Mouse (Mus musculus): ENCODE data around the gene Hist1h2ad. TPM values are rescaled to one million over a fixed set of nuclear protein-coding genes. Genes with fewer than 3 reads are reported as not detected.
"Not testable (repeated sequence)": the region's sequence is repeated elsewhere in the genome, so short reads cannot be mapped to it uniquely, and the experiment has no call there.

Hist1h2ad gene
- polyA plus RNA-seq, 1 experiment from 2014 or later = 4.2 TPM

GRCm38 (mm10) chr13:23571022-23571503, 3.1 kb upstream of the Hist1h2ad start, which contains the start of the genes Hist1h2ae and Hist1h2bg:
Gene Hist1h2ae (minus strand): TSS chr13:23571220.
Gene Hist1h2bg (plus strand): TSS chr13:23571396.
- Histone ChIP-seq H3K4me3 (ENCODE audit: low read depth, low read length) (peak within 1 kb of the TSS; percentile 59), H3K4me1 (replicated peaks; ENCODE audit: control insufficient read depth, insufficient read depth, low read length) (0 out of 2 replicates have a peak, but pooled peaks cover 3% of the 10 kb centered on the region), H3K27ac (ENCODE audit: low read depth) (peak within 1 kb of the TSS; percentile 98), H3K4me2 (ENCODE audit: low read length) (peak within 1 kb of the TSS; percentile 79), H3K27me3 (replicated peaks; ENCODE audit: control insufficient read depth, insufficient read depth, low read length) (no peaks in the 10 kb centered on the region), H3K36me3 (ENCODE audit: control insufficient read depth, insufficient read depth, low read length) (no peaks in the 10 kb centered on the region), H3K9me3 (ENCODE audit: control insufficient read depth, low read length) (no peaks in the 10 kb centered on the region), H3K9ac (ENCODE audit: low read length) (peak within 1 kb of the TSS; percentile 83)
- WGBS = under 1% methylated on average over 18 of the region's 18 CpGs
- ATAC-seq (replicated peaks; ENCODE audit: low FRiP score, low TSS enrichment, low read depth) (peak; percentile 85), DNase-seq (ENCODE audit: low spot score) (peak; percentile 86)

DNA sequence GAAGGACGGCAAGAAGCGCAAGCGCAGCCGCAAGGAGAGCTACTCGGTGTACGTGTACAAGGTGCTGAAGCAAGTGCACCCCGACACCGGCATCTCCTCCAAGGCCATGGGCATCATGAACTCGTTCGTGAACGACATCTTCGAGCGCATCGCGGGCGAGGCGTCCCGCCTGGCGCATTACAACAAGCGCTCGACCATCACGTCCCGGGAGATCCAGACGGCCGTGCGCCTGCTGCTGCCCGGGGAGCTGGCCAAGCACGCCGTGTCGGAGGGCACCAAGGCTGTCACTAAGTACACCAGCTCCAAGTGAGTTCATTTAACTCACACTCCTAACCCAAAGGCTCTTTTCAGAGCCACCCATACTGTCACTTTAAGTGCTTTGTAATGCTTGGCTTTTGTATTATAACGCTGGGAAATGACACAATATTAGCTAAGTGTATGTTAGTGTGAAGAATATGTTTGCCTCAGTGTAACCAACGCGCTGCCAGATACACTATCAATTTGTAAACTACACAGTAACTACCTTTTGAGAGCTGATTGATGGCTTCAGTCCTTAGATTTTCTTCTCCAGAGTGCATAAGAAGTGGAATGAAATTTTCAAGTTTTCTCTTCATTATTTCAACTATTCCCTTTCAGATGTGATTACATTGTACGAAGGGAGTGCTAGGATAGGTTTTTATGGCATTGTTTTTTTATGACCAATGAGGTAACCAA, 2.5 kb upstream of the Hist1h2ad start:
- not testable (repeated sequence) for ATAC-seq (replicated peaks; ENCODE audit: low FRiP score, low TSS enrichment, low read depth)

DNA sequence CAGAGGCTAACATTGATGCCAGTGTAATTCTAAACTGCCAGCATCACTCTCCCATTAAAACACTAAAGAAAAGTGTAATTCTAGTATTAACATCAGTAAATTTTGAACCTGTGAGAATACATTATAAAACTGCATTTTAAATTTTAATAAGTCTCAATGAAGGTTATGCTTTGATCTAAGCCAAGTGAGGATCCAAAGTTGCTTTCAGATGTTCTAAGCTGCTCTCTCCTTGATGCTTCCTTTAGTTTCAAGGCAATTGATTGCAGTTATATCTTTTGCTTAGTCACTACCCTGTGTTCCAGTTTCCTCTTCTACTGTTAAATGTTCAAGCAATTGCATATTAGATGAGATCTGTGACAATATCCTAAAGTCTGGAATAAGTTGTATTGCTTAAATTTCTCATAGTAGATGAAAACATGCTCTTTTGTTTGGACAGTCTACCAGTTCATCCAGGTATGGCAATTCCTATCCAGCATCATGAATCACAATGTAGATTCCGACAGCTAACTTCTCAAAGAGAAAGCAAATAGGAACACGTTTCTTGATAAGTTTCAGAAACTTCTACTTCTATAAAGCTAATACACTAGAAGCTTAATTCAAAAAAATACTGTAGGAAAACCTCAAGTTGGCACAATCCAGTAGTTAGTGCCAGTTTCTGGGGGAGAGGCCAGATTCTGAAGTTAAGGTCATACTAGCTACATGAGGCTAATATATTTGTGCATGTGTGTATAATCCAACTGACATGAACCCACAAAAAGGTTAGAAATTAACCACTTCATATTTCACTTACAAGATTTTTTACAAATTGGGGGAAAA, 1.8 kb upstream of the Hist1h2ad start:
- Histone ChIP-seq H3K27me3 (replicated peaks; ENCODE audit: control insufficient read depth, insufficient read depth, low read length) (no peaks in the 10 kb centered on the region), H3K4me3 (ENCODE audit: low read depth, low read length) (peak overlapping the region; percentile 59), H3K36me3 (ENCODE audit: control insufficient read depth, insufficient read depth, low read length) (no peaks in the 10 kb centered on the region), H3K9ac (ENCODE audit: low read length) (peak overlapping the region; percentile 83), H3K27ac (ENCODE audit: low read depth) (peak overlapping the region; percentile 98), H3K4me2 (ENCODE audit: low read length) (peak overlapping the region; percentile 79), H3K4me1 (replicated peaks; ENCODE audit: control insufficient read depth, insufficient read depth, low read length) (peaks cover 14% of the 10 kb centered on the region), H3K9me3 (ENCODE audit: control insufficient read depth, low read length) (no peaks in the 10 kb centered on the region)
- no peak for DNase-seq (ENCODE audit: low spot score)
- no peak for ATAC-seq (replicated peaks; ENCODE audit: low FRiP score, low TSS enrichment, low read depth)
- 19% methylated on average over 2 of the region's 2 CpGs for WGBS

More for the DNA sequence above, 2.5 kb upstream of the Hist1h2ad start:
- DNase-seq (ENCODE audit: low spot score); H3K27me3 ChIP-seq (replicated peaks; ENCODE audit: control insufficient read depth, insufficient read depth, low read length); H3K4me1 ChIP-seq (replicated peaks; ENCODE audit: control insufficient read depth, insufficient read depth, low read length); H3K36me3 ChIP-seq (ENCODE audit: control insufficient read depth, insufficient read depth, low read length); H3K9me3 ChIP-seq (ENCODE audit: control insufficient read depth, low read length): not testable (repeated sequence)
- H3K27ac ChIP-seq (ENCODE audit: low read depth) = peak overlapping the region; percentile 98
- peak overlapping the region; percentile 79 for H3K4me2 ChIP-seq (ENCODE audit: low read length)
- H3K4me3 ChIP-seq (ENCODE audit: low read depth, low read length) = peak overlapping the region; percentile 59
- H3K9ac ChIP-seq (ENCODE audit: low read length) = peak overlapping the region; percentile 83
- under 1% methylated on average over 12 of the region's 34 CpGs for WGBS

GRCm38 (mm10) chr13:23573034-23573897, 915 bp upstream of the Hist1h2ad start:
- not testable (repeated sequence) for H3K36me3 ChIP-seq (ENCODE audit: control insufficient read depth, insufficient read depth, low read length); H3K9me3 ChIP-seq (ENCODE audit: control insufficient read depth, low read length); ATAC-seq (replicated peaks; ENCODE audit: low FRiP score, low TSS enrichment, low read depth); H3K27me3 ChIP-seq (replicated peaks; ENCODE audit: control insufficient read depth, insufficient read depth, low read length)
- 10% methylated on average over 17 of the region's 20 CpGs for WGBS
- peak; percentile 77 for DNase-seq (ENCODE audit: low spot score)
- Histone ChIP-seq H3K4me1 (replicated peaks; ENCODE audit: control insufficient read depth, insufficient read depth, low read length) (peaks cover 14% of the 10 kb centered on the region), H3K9ac (ENCODE audit: low read length) (peak overlapping the region; percentile 83), H3K4me3 (ENCODE audit: low read depth, low read length) (peak overlapping the region; percentile 59), H3K27ac (ENCODE audit: low read depth) (peak overlapping the region; percentile 98), H3K4me2 (ENCODE audit: low read length) (peak overlapping the region; percentile 79)

- Histone ChIP-seq H3K4me3 (ENCODE audit: low read depth, low read length) (peak overlapping the region; percentile 59), H3K27ac (ENCODE audit: low read depth) (peak overlapping the region; percentile 98), H3K4me2 (ENCODE audit: low read length) (peak overlapping the region; percentile 80), H3K4me1 (replicated peaks; ENCODE audit: control insufficient read depth, insufficient read depth, low read length) (peaks cover 14% of the 10 kb centered on the region), H3K9ac (ENCODE audit: low read length) (peak overlapping the region; percentile 61)
- H3K9me3 ChIP-seq (ENCODE audit: control insufficient read depth, low read length); ATAC-seq (replicated peaks; ENCODE audit: low FRiP score, low TSS enrichment, low read depth); H3K36me3 ChIP-seq (ENCODE audit: control insufficient read depth, insufficient read depth, low read length); H3K27me3 ChIP-seq (replicated peaks; ENCODE audit: control insufficient read depth, insufficient read depth, low read length); DNase-seq (ENCODE audit: low spot score): not testable (repeated sequence)
- WGBS = 0% methylated on average over 6 of the region's 39 CpGs
These were observed 477 bp downstream of the Hist1h2ad start for GRCm38 (mm10) chr13:23574546-23575170.

DNA sequence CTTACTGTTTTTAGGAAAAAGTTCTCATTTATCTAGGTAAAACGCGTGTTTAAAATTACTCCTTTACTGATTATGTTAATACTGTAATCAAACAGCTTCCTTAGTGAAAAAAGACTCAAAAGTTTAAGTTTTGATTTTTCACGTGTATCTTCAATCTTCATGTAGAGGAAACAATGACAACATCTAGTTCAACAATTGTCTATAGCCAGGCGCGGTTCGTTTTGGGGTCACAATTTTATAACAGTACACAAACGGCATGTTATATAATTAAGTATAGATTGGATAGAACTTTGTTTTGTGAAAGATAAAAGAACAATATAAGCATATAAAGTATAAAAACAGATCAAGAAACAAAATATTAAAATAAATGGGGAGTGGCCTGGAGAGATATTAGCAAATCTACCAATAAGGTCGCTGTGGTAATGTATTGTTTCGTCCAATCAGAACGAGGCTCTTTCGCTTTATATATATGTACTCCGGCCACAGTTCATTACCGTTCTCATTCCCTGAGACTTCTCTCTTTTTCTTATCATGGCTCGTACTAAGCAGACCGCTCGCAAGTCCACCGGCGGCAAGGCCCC, 1.2 kb downstream of the Hist1h2ad start, which contains the start of gene Hist1h3d:
Hist1h3d (plus strand) TSS at position 493 of the 581 bp plus-strand sequence.
- peak; percentile 85 for DNase-seq (ENCODE audit: low spot score)

GRCm38 (mm10) chr13:23575864-23576313, 1.7 kb downstream of the Hist1h2ad start:
- peaks cover 14% of the 10 kb centered on the region for H3K4me1 ChIP-seq (replicated peaks; ENCODE audit: control insufficient read depth, insufficient read depth, low read length)
- H3K27me3 ChIP-seq (replicated peaks; ENCODE audit: control insufficient read depth, insufficient read depth, low read length); H3K36me3 ChIP-seq (ENCODE audit: control insufficient read depth, insufficient read depth, low read length); H3K9me3 ChIP-seq (ENCODE audit: control insufficient read depth, low read length); ATAC-seq (replicated peaks; ENCODE audit: low FRiP score, low TSS enrichment, low read depth): not testable (repeated sequence)
- peak; percentile 63 for DNase-seq (ENCODE audit: low spot score)
- WGBS = 2% methylated on average over 8 of the region's 40 CpGs
- H3K4me3 ChIP-seq (ENCODE audit: low read depth, low read length) = peak overlapping the region; percentile 38
- peak overlapping the region; percentile 86 for H3K9ac ChIP-seq (ENCODE audit: low read length)
- H3K4me2 ChIP-seq (ENCODE audit: low read length) = peak overlapping the region; percentile 80
- peak overlapping the region; percentile 80 for H3K27ac ChIP-seq (ENCODE audit: low read depth)

More for the DNA sequence above, 1.2 kb downstream of the Hist1h2ad start, which contains the start of gene Hist1h3d:
- Histone ChIP-seq H3K27ac (ENCODE audit: low read depth) (peak within 1 kb of the TSS; percentile 80), H3K4me1 (replicated peaks; ENCODE audit: control insufficient read depth, insufficient read depth, low read length) (peaks cover 14% of the 10 kb centered on the region), H3K9me3 (ENCODE audit: control insufficient read depth, low read length) (no peaks in the 10 kb centered on the region), H3K4me3 (ENCODE audit: low read depth, low read length) (peak within 1 kb of the TSS; percentile 38), H3K4me2 (ENCODE audit: low read length) (peak within 1 kb of the TSS; percentile 80), H3K9ac (ENCODE audit: low read length) (peak within 1 kb of the TSS; percentile 86), H3K36me3 (ENCODE audit: control insufficient read depth, insufficient read depth, low read length) (no peaks in the 10 kb centered on the region), H3K27me3 (replicated peaks; ENCODE audit: control insufficient read depth, insufficient read depth, low read length) (no peaks in the 10 kb centered on the region)
- ATAC-seq (replicated peaks; ENCODE audit: low FRiP score, low TSS enrichment, low read depth) = peak; percentile 69
- under 1% methylated on average over 18 of the region's 18 CpGs for WGBS

All from intestine, embryonic 14.5 days (tissue).